ENCODE assay signal across 18 mouse cellular contexts in the genomic region with DNA sequence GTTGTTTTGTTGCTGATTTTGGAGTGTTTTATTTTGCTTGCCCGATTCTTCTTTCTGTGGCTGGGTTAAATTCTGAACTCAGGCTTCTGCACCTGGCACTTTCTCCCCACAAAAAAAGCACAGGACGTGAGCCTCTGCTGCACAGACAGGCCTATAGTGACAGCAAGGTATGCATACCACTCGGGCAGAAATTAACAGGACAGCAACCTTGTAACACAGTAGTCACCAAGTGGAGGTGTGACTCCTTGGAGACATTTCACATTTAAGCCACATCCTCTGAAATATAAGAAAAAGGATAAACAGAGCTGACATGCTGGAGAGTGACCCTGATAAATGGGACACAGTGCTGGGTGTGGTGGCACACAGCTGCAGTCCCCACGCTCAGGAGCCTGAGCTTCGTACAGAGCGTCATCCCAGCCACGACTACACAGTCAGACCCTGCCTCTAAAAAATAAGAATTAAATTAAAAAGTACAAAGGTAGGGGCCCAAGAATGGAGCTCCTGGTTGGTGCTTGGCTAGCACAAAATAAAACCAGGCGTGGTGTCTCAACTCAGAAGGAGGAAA. TPM values are rescaled to one million over a fixed set of nuclear protein-coding genes. Genes with fewer than 3 reads are reported as not detected.
DNase-seq lines count a peak whose midpoint lies in the region; ATAC-seq and TF ChIP-seq lines count a peak whose summit lies in the region.
"Had no signal": no experiment of that assay in that cellular context is flagged by ENCODE, and none has a peak within 500 bp of the region (broad histone marks: within the 10 kb centered on the region; RNA-seq: fewer than 3 reads in every experiment).

No protein-coding gene starts in this region.

- no peak for DNase-seq in lung, adult 18-20 months
- DNase-seq in thymus, adult 2 months: peak; percentile 46
- DNase-seq in thymus, postnatal 25 days: peak; percentile 70
- DNase-seq in cerebellum, postnatal 14 days: no peak
- DNase-seq in forebrain, embryonic 14.5 days (ENCODE audit: low spot score): no peak
- DNase-seq: adrenal gland, adult 2 months; adrenal gland, postnatal 36 days; cerebellum, adult 11 months; cerebellum, adult 8-10 months; cerebellum, postnatal 25 days; forebrain, postnatal 0 days had no signal

- WGBS in lung, embryonic 16.5 days: 35% methylated on average over 8 of the region's 8 CpGs
- WGBS in thymus, adult 2 months: 17% methylated on average over 8 of the region's 8 CpGs
- 80% methylated on average over 8 of the region's 8 CpGs for WGBS in forebrain, embryonic 14.5 days

- ATAC-seq in lung, embryonic 16.5 days (ENCODE audit: low read depth): no peak
- no peak for ATAC-seq in forebrain, embryonic 14.5 days
- ATAC-seq: forebrain, postnatal 0 days; Patski had no signal

- no peaks in the 10 kb centered on the region for H3K27me3 ChIP-seq in lung, embryonic 16.5 days (ENCODE audit: control insufficient read depth, insufficient read depth, low read depth, low read length)
- no peaks in the 10 kb centered on the region for H3K27me3 ChIP-seq in thymus, adult 2 months (ENCODE audit: control insufficient read depth, insufficient read depth, low read length)
- H3K27me3 ChIP-seq in forebrain, embryonic 14.5 days (replicated peaks; ENCODE audit: control insufficient read depth, insufficient read depth, low read length): no peaks in the 10 kb centered on the region
- H3K27me3 ChIP-seq: CH12.LX; embryonic facial prominence, embryonic 13.5 days; heart, embryonic 13.5 days; hindbrain, embryonic 15.5 days; Patski had no signal

- no peak for TF ChIP-seq CTCF in thymus, adult 2 months (IDR thresholded peaks at IDR 0.05; ENCODE audit: borderline replicate concordance, control insufficient read depth, extremely low read depth, insufficient read depth, low read length, poor library complexity)

- no peak overlapping the region for H3K4me2 ChIP-seq in lung, embryonic 16.5 days (ENCODE audit: low read depth, low read length)
- no peak overlapping the region for H3K4me2 ChIP-seq in forebrain, embryonic 14.5 days (ENCODE audit: low read length)
- H3K4me2 ChIP-seq: embryonic facial prominence, embryonic 13.5 days; forebrain, embryonic 12.5 days; heart, embryonic 13.5 days; hindbrain, embryonic 15.5 days had no signal

- H3K27ac ChIP-seq in lung, embryonic 16.5 days (ENCODE audit: low read length): peak overlapping the region; percentile 24; the same call in 1 of the 2 replicates
- peak overlapping the region; percentile 99 for H3K27ac ChIP-seq in thymus, adult 2 months (ENCODE audit: control insufficient read depth, insufficient read depth, low read length)
- no peak overlapping the region for H3K27ac ChIP-seq in forebrain, embryonic 14.5 days (ENCODE audit: low read depth, low read length)
- H3K27ac ChIP-seq: embryonic facial prominence, embryonic 13.5 days; forebrain, embryonic 12.5 days; heart, embryonic 13.5 days; hindbrain, embryonic 15.5 days had no signal

- no peak for TF ChIP-seq POLR2A in thymus, adult 2 months (IDR thresholded peaks at IDR 0.05; ENCODE audit: control insufficient read depth, extremely low read depth, insufficient read depth, low read length, poor library complexity)

- no peaks in the 10 kb centered on the region for H3K36me3 ChIP-seq in lung, embryonic 16.5 days (ENCODE audit: control insufficient read depth, insufficient read depth, low read length)
- H3K36me3 ChIP-seq in thymus, adult 2 months (ENCODE audit: control insufficient read depth, insufficient read depth, low read length): no peaks in the 10 kb centered on the region
- no peaks in the 10 kb centered on the region for H3K36me3 ChIP-seq in forebrain, embryonic 14.5 days (ENCODE audit: control insufficient read depth, insufficient read depth, low read length)
- H3K36me3 ChIP-seq: embryonic facial prominence, embryonic 13.5 days; forebrain, embryonic 12.5 days; heart, embryonic 13.5 days; hindbrain, embryonic 15.5 days had no signal

- no peak overlapping the region for H3K4me3 ChIP-seq in lung, embryonic 16.5 days (ENCODE audit: low read length)
- H3K4me3 ChIP-seq in thymus, adult 2 months (ENCODE audit: control insufficient read depth, insufficient read depth, low read length): no peak overlapping the region
- H3K4me3 ChIP-seq in forebrain, embryonic 14.5 days (ENCODE audit: low read depth, low read length): no peak overlapping the region
- H3K4me3 ChIP-seq: embryonic facial prominence, embryonic 13.5 days; forebrain, embryonic 12.5 days; heart, embryonic 13.5 days; hindbrain, embryonic 15.5 days had no signal

- H3K9me3 ChIP-seq in lung, embryonic 16.5 days (ENCODE audit: control insufficient read depth, low read length): no peaks in the 10 kb centered on the region
- H3K9me3 ChIP-seq in forebrain, embryonic 14.5 days (replicated peaks; ENCODE audit: control insufficient read depth, low read length): no peaks in the 10 kb centered on the region
- H3K9me3 ChIP-seq: embryonic facial prominence, embryonic 13.5 days; forebrain, embryonic 12.5 days; heart, embryonic 13.5 days; hindbrain, embryonic 15.5 days had no signal

- H3K9ac ChIP-seq in lung, embryonic 16.5 days (ENCODE audit: low read length): no peak overlapping the region
- no peak overlapping the region for H3K9ac ChIP-seq in forebrain, embryonic 14.5 days (ENCODE audit: low read length)
- H3K9ac ChIP-seq: embryonic facial prominence, embryonic 13.5 days; forebrain, embryonic 12.5 days; forebrain, postnatal 0 days; heart, embryonic 13.5 days; hindbrain, embryonic 15.5 days had no signal

- H3K4me1 ChIP-seq in lung, embryonic 16.5 days (replicated peaks; ENCODE audit: control insufficient read depth, insufficient read depth, low read length): peaks cover 5% of the 10 kb centered on the region
- H3K4me1 ChIP-seq in thymus, adult 2 months (replicated peaks; ENCODE audit: control insufficient read depth, insufficient read depth, low read length): peaks cover 31% of the 10 kb centered on the region
- no peaks in the 10 kb centered on the region for H3K4me1 ChIP-seq in forebrain, embryonic 14.5 days (ENCODE audit: control insufficient read depth, insufficient read depth, low read length)
- H3K4me1 ChIP-seq: heart, embryonic 13.5 days; hindbrain, embryonic 15.5 days had no signal

RNA-seq across cellular contexts. Expression of a gene that starts 50.9 kb away (rescaled TPM):
- polyA plus RNA-seq in lung, embryonic 16.5 days (2015; fragmentation: Nextera tagmentation; extraction: Ambion mirVana): 83.5 and 94.0 TPM in 2 replicates
- 0.89 and 1.2 TPM in 2 replicates for polyA plus RNA-seq in thymus, adult 2 months (2012; rRNA removed)
- 0.80 and 0.82 TPM in 2 replicates for polyA plus RNA-seq in forebrain, embryonic 14.5 days (2014; fragmentation: Nextera tagmentation; extraction: Ambion mirVana)
- polyA plus RNA-seq: Patski had no signal

Comparison
In these comparisons a context has a peak if more than half of its experiments do, and no peak if none do; other contexts are left out.
1. DNase-seq: peak in thymus, adult 2 months (single experiment) and thymus, postnatal 25 days (single experiment); none in lung, adult 18-20 months (0 of 2), cerebellum, postnatal 14 days (0 of 2) and forebrain, embryonic 14.5 days (single experiment).
2. RNA of a gene that starts 50.9 kb away (polyA plus RNA-seq): 83.5 to 94.0 TPM in lung, embryonic 16.5 days; 0.89 to 1.2 TPM in thymus, adult 2 months and 0.80 to 0.82 TPM in forebrain, embryonic 14.5 days; every median in the first group is over 10 times any median in the second.